Mouse (Mus musculus) stomach, embryonic 14.5 days (tissue): ENCODE measurements around the gene Map3k10. TPM values are rescaled to one million over a fixed set of nuclear protein-coding genes. Genes with fewer than 3 reads are reported as not detected.
A peak's percentile ranks its signal among the peaks of the same experiment; 100 is the strongest.

ENCODE experiments used
- ATAC-seq: fragments of 200-750 bp; cut with Nextera tagmentation; 2 replicates; pipeline ENCODE4 v1.8.0; 2017; ENCODE audit warnings: low read depth, moderate TSS enrichment; ENCODE audit not compliant: insufficient number of reproducible peaks, insufficient read depth, low FRiP score
- H3K27ac ChIP-seq: fragments of 300-500 bp; sonication (generic); 2 replicates; pipeline ENCODE4 v1.5.1; 2014; ENCODE audit warnings: mild to moderate bottlenecking, low read length, moderate library complexity, mixed read lengths
- H3K27me3 ChIP-seq: fragments of 300-500 bp; sonication (generic); 2 replicates; pipeline ENCODE4 v1.6.1; 2014; ENCODE audit warnings: low read length, control low read depth, mixed read lengths; ENCODE audit not compliant: control insufficient read depth, insufficient read depth
- H3K36me3 ChIP-seq: fragments of 300-500 bp; sonication (generic); 2 replicates; pipeline ENCODE4 v1.6.1; 2014; ENCODE audit warnings: mild to moderate bottlenecking, control low read depth, low read length, moderate library complexity, mixed read lengths; ENCODE audit not compliant: control insufficient read depth, insufficient read depth
- H3K4me1 ChIP-seq: fragments of 300-500 bp; sonication (generic); 2 replicates; pipeline ENCODE4 v1.6.1; 2014; ENCODE audit warnings: low read length, control low read depth, mixed read lengths; ENCODE audit not compliant: control insufficient read depth, insufficient read depth
- H3K4me2 ChIP-seq: fragments of 300-500 bp; sonication (generic); replicated peaks from 2 replicates; pipeline ENCODE4 v1.6.1; 2014; ENCODE audit warnings: low read depth, low read length, control low read depth
- H3K4me3 ChIP-seq: fragments of 300-500 bp; sonication (generic); 2 replicates; pipeline ENCODE4 v1.5.1; 2014; ENCODE audit warnings: low read depth, low read length, control low read depth
- H3K9ac ChIP-seq: fragments of 300-500 bp; sonication (generic); replicated peaks from 2 replicates; pipeline ENCODE4 v1.6.1; 2014; ENCODE audit warnings: low read depth, mild to moderate bottlenecking, control low read depth, low read length, moderate library complexity, mixed read lengths
- H3K9me3 ChIP-seq: fragments of 300-500 bp; sonication (generic); 2 replicates; pipeline ENCODE4 v1.6.1; 2016; ENCODE audit warnings: low read depth, low read length, control low read depth; ENCODE audit not compliant: control insufficient read depth
- WGBS: fragments of 180-500 bp; shearing (Covaris S2); extraction: QIAGEN DNeasy Blood & Tissue Kit; methylation state at CpG from one replicate; pipeline ENCODE4 v1.1.7; 2014; 5-methylcytosine and 5-hydroxymethylcytosine counted together
- polyA plus RNA-seq: library from polyadenylated mRNA; unstranded; fragments of >200 nt; fragmentation: Nextera tagmentation; extraction: Ambion mirVana; gene quantifications from 2 replicates; pipeline ENCODE4 v1.2.1, GENCODE M21; 2014

The Map3k10 gene
- polyA plus RNA-seq, 1 experiment from 2014 or later: 4.5 TPM

- no peaks in the 10 kb centered on the region for H3K36me3 ChIP-seq
- H3K27ac ChIP-seq: no peak overlapping the region
- H3K4me2 ChIP-seq: no peak overlapping the region
- 0 out of 2 replicates have a peak, but pooled peaks cover 2% of the 10 kb centered on the region for H3K4me1 ChIP-seq
- no peaks in the 10 kb centered on the region for H3K9me3 ChIP-seq
- 61% methylated on average over 14 of the region's 14 CpGs for WGBS
- no peak overlapping the region for H3K4me3 ChIP-seq
- H3K27me3 ChIP-seq: peaks cover 14% of the 10 kb centered on the region
- no peak overlapping the region for H3K9ac ChIP-seq
- ATAC-seq: no peak
Measured at GRCm38 (mm10) chr7:27658712-27659663, 15.4 kb downstream of the Map3k10 start.

GRCm38 (mm10) chr7:27657824-27658395, 16.5 kb downstream of the Map3k10 start:
- peaks cover 25% of the 10 kb centered on the region for H3K27me3 ChIP-seq
- H3K4me3 ChIP-seq: no peak overlapping the region
- no peaks in the 10 kb centered on the region for H3K9me3 ChIP-seq
- 32% methylated on average over 53 of the region's 53 CpGs for WGBS
- no peak for ATAC-seq
- H3K4me1 ChIP-seq: 0 out of 2 replicates have a peak, but pooled peaks cover 4% of the 10 kb centered on the region
- no peak overlapping the region for H3K4me2 ChIP-seq
- H3K9ac ChIP-seq: no peak overlapping the region
- no peak overlapping the region for H3K27ac ChIP-seq
- H3K36me3 ChIP-seq: no peaks in the 10 kb centered on the region

- Histone ChIP-seq H3K4me2 (no peak overlapping the region), H3K27me3 (peaks cover 30% of the 10 kb centered on the region), H3K4me1 (0 out of 2 replicates have a peak, but pooled peaks cover 4% of the 10 kb centered on the region), H3K9ac (no peak overlapping the region), H3K4me3 (no peak overlapping the region), H3K36me3 (no peaks in the 10 kb centered on the region), H3K27ac (no peak overlapping the region), H3K9me3 (no peaks in the 10 kb centered on the region)
- 90% methylated on average over 16 of the region's 16 CpGs for WGBS
- no peak for ATAC-seq
Measured at GRCm38 (mm10) chr7:27656600-27656999, 17.8 kb downstream of the Map3k10 start.

- Histone ChIP-seq H3K9ac (no peak overlapping the region), H3K9me3 (no peaks in the 10 kb centered on the region), H3K4me3 (no peak overlapping the region), H3K36me3 (no peaks in the 10 kb centered on the region), H3K27me3 (peaks cover 30% of the 10 kb centered on the region), H3K4me2 (no peak overlapping the region), H3K4me1 (0 out of 2 replicates have a peak, but pooled peaks cover 4% of the 10 kb centered on the region), H3K27ac (no peak overlapping the region)
- ATAC-seq: no peak
- 31% methylated on average over 11 of the region's 11 CpGs for WGBS
Measured at GRCm38 (mm10) chr7:27655545-27655944, 18.9 kb downstream of the Map3k10 start.

DNA sequence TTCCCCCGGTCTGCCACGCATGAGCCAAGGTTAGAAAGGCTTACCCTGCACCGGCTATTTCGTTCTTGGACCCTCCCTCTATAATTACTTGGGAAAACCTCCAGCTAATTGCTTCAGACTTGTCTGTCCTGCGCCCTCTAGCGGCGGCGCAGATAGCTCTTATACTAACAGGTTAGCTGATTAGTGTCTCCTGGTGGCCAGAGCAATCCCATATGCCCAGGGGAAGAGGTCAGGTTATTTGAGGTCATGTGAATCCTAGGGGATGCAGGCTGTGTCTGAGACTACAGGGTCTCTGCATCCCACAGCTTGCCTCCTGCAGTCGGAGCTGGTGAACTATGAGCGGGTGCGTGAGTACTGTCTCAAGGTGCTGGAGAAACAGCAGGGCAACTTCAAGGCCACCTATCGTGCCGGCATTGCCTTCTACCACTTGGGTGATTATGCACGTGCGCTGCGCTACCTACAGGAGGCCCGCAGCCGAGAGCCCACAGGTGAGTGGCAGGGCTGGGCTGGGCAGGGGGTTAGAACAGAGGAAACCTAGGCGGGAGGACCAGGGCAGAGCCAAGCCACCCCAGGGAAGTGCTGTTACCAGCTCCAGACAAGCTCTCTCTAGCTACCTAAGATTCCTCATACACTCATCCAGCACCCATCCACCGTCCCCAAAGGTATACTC, 19.7 kb downstream of the Map3k10 start:
- Histone ChIP-seq H3K4me2 (no peak overlapping the region), H3K4me1 (0 out of 2 replicates have a peak, but pooled peaks cover 4% of the 10 kb centered on the region), H3K36me3 (no peaks in the 10 kb centered on the region), H3K4me3 (no peak overlapping the region), H3K27me3 (peaks cover 30% of the 10 kb centered on the region), H3K27ac (no peak overlapping the region), H3K9me3 (no peaks in the 10 kb centered on the region), H3K9ac (no peak overlapping the region)
- no peak for ATAC-seq
- 64% methylated on average over 20 of the region's 20 CpGs for WGBS

GRCm38 (mm10) chr7:27653681-27654437, 20.5 kb downstream of the Map3k10 start, which contains the start of gene Ttc9b:
TSS of gene Ttc9b (plus strand) at chr7:27653915.
- Histone ChIP-seq H3K27me3 (peaks cover 29% of the 10 kb centered on the region), H3K4me2 (peak within 1 kb of the TSS; percentile 39), H3K4me1 (0 out of 2 replicates have a peak, but pooled peaks cover 4% of the 10 kb centered on the region), H3K9ac (no peak within 1 kb of the TSS), H3K36me3 (no peaks in the 10 kb centered on the region), H3K27ac (no peak within 1 kb of the TSS), H3K4me3 (peak within 1 kb of the TSS; percentile 16; the same call in 1 of the 2 replicates), H3K9me3 (no peaks in the 10 kb centered on the region)
- ATAC-seq: peak; percentile 25; the same call in 1 of the 2 replicates
- WGBS: 2% methylated on average over 62 of the region's 62 CpGs

DNA sequence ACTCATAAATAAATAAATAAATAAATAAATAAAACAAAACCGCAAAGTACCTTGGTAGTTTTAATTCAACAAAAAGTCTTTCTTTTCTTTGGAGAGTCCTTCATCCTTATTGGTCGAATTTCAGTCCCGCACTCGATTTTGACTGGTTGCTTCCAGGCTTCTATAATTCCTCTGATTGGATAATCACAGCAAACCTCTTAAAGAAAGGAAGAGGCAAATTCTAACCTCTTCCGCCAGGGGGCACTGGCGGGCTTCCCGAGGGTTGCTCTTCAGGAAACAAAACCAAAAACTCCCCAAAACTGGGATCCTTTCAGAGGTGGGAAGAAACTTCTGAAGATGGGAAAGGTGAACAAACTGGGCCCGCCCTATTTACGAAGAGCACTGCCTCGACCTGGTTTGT, 23.4 kb downstream of the Map3k10 start:
- WGBS: 6% methylated on average over 10 of the region's 10 CpGs
- H3K4me1 ChIP-seq: 0 out of 2 replicates have a peak, but pooled peaks cover 4% of the 10 kb centered on the region
- peaks cover 24% of the 10 kb centered on the region for H3K27me3 ChIP-seq
- H3K4me3 ChIP-seq: no peak overlapping the region
- no peak overlapping the region for H3K4me2 ChIP-seq
- no peak overlapping the region for H3K9ac ChIP-seq
- no peak for ATAC-seq
- H3K27ac ChIP-seq: no peak overlapping the region
- H3K36me3 ChIP-seq: no peaks in the 10 kb centered on the region
- no peaks in the 10 kb centered on the region for H3K9me3 ChIP-seq
